Mouse (Mus musculus): ENCODE results near the gene Pld2. TPM values are rescaled to one million over a fixed set of nuclear protein-coding genes. Genes with fewer than 3 reads are reported as not detected.

The Pld2 gene
- 5.1 to 22.0 TPM (median 11.1 TPM) in 3 replicates for total RNA-seq (2017)

- peak; percentile 83 for ATAC-seq (replicated peaks; ENCODE audit: insufficient number of reproducible peaks, low FRiP score, low TSS enrichment, poor library complexity, severe bottlenecking)
Observed at GRCm38 (mm10) chr11:70539877-70540587, at the start of gene Pld2. Gene Pld2 (plus strand): TSS chr11:70540064.

- no peak for ATAC-seq (replicated peaks; ENCODE audit: insufficient number of reproducible peaks, low FRiP score, low TSS enrichment, poor library complexity, severe bottlenecking)
Observed at GRCm38 (mm10) chr11:70499566-70500475, 40.0 kb upstream of the Pld2 start.

GRCm38 (mm10) chr11:70500476-70500812, 39.4 kb upstream of the Pld2 start:
- no peak for ATAC-seq (replicated peaks; ENCODE audit: insufficient number of reproducible peaks, low FRiP score, low TSS enrichment, poor library complexity, severe bottlenecking)

DNA sequence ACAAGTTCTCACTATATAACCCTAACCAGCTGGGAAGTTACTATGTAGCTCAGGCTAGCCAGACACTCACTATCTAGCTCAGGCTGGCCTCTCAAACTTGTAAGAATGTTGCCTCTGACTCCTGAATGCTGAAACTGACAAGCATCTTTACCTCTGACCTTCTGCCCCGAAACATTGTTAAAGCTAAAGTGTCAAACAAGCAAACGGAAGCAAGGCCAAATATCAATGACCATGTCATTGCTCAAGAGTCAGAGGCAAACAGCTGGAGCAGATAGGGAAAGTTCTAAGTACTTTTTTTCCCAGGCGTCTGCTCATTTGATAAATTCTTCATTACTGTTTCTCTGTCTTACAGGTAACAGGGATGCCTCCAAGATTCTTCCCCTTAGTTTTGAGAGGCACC, 37.8 kb upstream of the Pld2 start:
- ATAC-seq (replicated peaks; ENCODE audit: insufficient number of reproducible peaks, low FRiP score, low TSS enrichment, poor library complexity, severe bottlenecking): no peak

GRCm38 (mm10) chr11:70504970-70505369, 34.9 kb upstream of the Pld2 start, which contains the start of gene Tm4sf5:
Gene Tm4sf5 (plus strand): TSS chr11:70505244.
- ATAC-seq (replicated peaks; ENCODE audit: insufficient number of reproducible peaks, low FRiP score, low TSS enrichment, poor library complexity, severe bottlenecking): no peak

- peak; percentile 77 for ATAC-seq (replicated peaks; ENCODE audit: insufficient number of reproducible peaks, low FRiP score, low TSS enrichment, poor library complexity, severe bottlenecking)
Observed at GRCm38 (mm10) chr11:70506385-70506784, 33.5 kb upstream of the Pld2 start.

GRCm38 (mm10) chr11:70506962-70507515, 32.8 kb upstream of the Pld2 start:
- no peak for ATAC-seq (replicated peaks; ENCODE audit: insufficient number of reproducible peaks, low FRiP score, low TSS enrichment, poor library complexity, severe bottlenecking)

DNA sequence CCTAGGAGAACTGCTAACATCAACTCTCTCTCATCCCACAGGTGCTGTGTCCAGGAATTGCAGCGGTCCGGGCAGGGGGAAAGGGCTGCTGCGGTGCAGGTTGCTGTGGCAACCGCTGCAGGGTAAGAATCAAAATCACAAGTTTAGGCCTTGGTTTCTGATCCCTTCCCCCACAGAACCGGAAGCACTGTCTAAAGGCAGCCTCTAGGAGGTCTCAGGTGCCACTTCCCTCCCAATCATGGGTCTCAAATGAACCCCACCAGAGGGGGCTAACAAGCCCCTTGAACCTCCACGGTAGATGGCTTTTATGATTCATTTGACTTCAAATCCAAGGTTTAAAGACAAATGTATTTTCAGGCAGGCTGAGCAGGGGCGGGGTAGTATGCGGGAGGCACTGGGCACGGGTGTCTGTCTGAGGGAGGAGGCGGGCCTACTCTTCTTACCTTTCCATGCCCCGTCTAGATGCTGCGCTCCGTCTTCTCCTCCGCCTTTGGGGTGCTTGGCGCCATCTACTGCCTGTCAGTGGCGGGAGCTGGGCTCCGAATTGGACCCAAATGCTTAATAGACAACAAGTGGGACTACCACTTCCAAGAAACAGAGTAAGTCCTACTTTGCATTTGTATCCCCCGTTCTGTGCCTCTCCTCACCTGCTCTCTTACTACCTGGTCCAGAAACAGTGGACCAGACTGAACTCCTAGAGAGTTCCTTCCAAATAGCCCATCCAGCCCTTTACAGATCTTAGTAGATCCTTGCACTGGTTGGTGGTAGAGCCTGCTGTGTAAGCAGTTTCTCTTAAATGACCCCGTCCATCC, 29.9 kb upstream of the Pld2 start:
- ATAC-seq (replicated peaks; ENCODE audit: insufficient number of reproducible peaks, low FRiP score, low TSS enrichment, poor library complexity, severe bottlenecking): 0 out of 2 replicates have a peak, but pooled peaks have one; percentile 34

GRCm38 (mm10) chr11:70511242-70511641, 28.6 kb upstream of the Pld2 start:
- no peak for ATAC-seq (replicated peaks; ENCODE audit: insufficient number of reproducible peaks, low FRiP score, low TSS enrichment, poor library complexity, severe bottlenecking)

GRCm38 (mm10) chr11:70511825-70512224, 28.0 kb upstream of the Pld2 start:
- ATAC-seq (replicated peaks; ENCODE audit: insufficient number of reproducible peaks, low FRiP score, low TSS enrichment, poor library complexity, severe bottlenecking): no peak

- no peak for ATAC-seq (replicated peaks; ENCODE audit: insufficient number of reproducible peaks, low FRiP score, low TSS enrichment, poor library complexity, severe bottlenecking)
Observed at GRCm38 (mm10) chr11:70512709-70513342, 27.0 kb upstream of the Pld2 start.

GRCm38 (mm10) chr11:70513520-70513919, 26.3 kb upstream of the Pld2 start:
- no peak for ATAC-seq (replicated peaks; ENCODE audit: insufficient number of reproducible peaks, low FRiP score, low TSS enrichment, poor library complexity, severe bottlenecking)

DNA sequence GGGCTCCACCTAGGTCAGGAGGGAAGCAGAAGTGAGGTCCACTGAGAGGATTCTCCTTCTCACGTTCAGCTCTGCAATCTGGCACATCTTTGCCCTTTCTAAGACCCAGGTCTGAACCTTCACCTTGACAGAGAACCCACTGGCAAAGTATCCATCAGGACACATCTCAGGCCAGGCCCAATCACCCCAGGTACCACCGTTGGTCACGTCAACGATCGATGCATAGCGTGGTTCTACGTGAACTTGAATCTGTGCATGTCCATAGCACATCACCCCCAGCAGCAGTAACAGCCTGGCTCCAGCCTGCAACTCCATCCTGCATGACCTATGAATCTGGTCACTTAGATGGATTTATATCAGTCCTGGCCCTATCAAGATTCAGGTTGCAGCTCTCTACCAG, 25.6 kb upstream of the Pld2 start, which contains the start of gene Vmo1:
TSS of gene Vmo1 (minus strand) at position 329 of the 400 bp plus-strand sequence.
- ATAC-seq (replicated peaks; ENCODE audit: insufficient number of reproducible peaks, low FRiP score, low TSS enrichment, poor library complexity, severe bottlenecking): no peak

DNA sequence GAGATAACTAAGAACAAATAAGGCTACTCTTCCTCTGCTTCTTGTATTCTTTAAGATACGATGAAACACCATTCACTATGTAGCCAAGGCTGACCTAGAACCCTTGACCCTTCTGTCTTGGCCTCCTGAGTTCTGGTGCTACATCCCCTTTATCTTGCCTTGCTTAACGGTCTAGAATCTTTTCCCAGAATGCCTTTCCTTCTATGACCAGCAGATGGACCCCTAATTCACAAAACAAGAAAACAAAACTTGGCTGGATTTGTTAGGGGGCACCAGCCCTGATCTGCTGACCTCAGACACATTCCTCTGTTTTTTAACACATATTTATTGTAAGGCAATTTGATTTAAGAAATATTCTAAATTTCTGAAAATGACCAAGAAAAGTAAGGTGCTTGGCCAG, 23.5 kb upstream of the Pld2 start:
- ATAC-seq (replicated peaks; ENCODE audit: insufficient number of reproducible peaks, low FRiP score, low TSS enrichment, poor library complexity, severe bottlenecking): 0 out of 2 replicates have a peak, but pooled peaks have one; percentile 51

- no peak for ATAC-seq (replicated peaks; ENCODE audit: insufficient number of reproducible peaks, low FRiP score, low TSS enrichment, poor library complexity, severe bottlenecking)
Observed at GRCm38 (mm10) chr11:70518436-70518835, 21.4 kb upstream of the Pld2 start.

DNA sequence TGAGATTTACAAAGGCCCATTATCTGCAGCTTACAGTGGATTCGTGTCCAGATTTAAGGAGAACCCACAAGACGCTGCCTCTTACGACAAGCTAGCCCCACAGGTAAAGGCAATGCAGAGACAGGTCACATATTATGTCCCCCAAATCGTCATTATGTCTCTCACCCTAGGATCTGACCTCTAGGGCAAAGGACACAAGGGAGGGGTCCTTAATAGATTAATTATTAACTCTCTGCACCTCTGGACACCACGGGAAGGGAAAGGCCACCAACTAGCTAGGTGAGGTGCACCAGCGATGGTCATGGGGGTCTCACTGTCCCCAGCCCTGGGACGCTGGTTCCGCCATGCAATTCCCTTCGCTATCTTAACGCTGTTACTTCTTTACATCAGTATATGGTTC, 20.9 kb upstream of the Pld2 start, which contains the start of gene Gltpd2:
TSS of gene Gltpd2 (plus strand) at position 274 of the 400 bp plus-strand sequence.
- ATAC-seq (replicated peaks; ENCODE audit: insufficient number of reproducible peaks, low FRiP score, low TSS enrichment, poor library complexity, severe bottlenecking): no peak

- ATAC-seq (replicated peaks; ENCODE audit: insufficient number of reproducible peaks, low FRiP score, low TSS enrichment, poor library complexity, severe bottlenecking): no peak
Observed at GRCm38 (mm10) chr11:70520178-70520769, 19.6 kb upstream of the Pld2 start.

Measured in monocyte, adult 5-6 weeks (primary cell).